Mouse (Mus musculus) MEL (cell line): ENCODE results near the gene Hist2h2ac.

Source experiments
- CTCF ChIP-seq, 3 experiments: IDR thresholded peaks in 2 of 3; conservative IDR thresholded peaks in 1 of 3; 2 replicates each; pipeline ENCODE4 v1.5.1; 2011 to 2012; ENCODE audit warnings: low read length in 3 of 3, low read depth in 2 of 3, mild to moderate bottlenecking in 2 of 3, improper control_type of control experiment in 1 of 3, inconsistent platforms in 1 of 3, mixed read lengths in 1 of 3, moderate library complexity in 1 of 3; ENCODE audit not compliant: control insufficient read depth in 1 of 3, insufficient read depth in 1 of 3, poor library complexity in 1 of 3, severe bottlenecking in 1 of 3
- GABPA ChIP-seq: IDR thresholded peaks from 2 replicates; pipeline ENCODE4 v1.6.1; 2012; ENCODE audit warnings: low read depth, mild to moderate bottlenecking, inconsistent platforms, low read length, improper control_type of control experiment, moderate library complexity
- GATA1 ChIP-seq: IDR thresholded peaks from 2 replicates; pipeline ENCODE4 v1.6.1; 2011; ENCODE audit warnings: low read depth, low read length, improper control_type of control experiment
- POLR2A ChIP-seq, 2 experiments: IDR thresholded peaks; 2 replicates each; pipeline ENCODE4 v1.6.1; 2011 to 2012; ENCODE audit warnings: low read length in 2 of 2, mild to moderate bottlenecking in 2 of 2, control low read depth in 1 of 2, improper control_type of control experiment in 1 of 2, low read depth in 1 of 2, moderate library complexity in 1 of 2; ENCODE audit not compliant: control insufficient read depth in 1 of 2, insufficient read depth in 1 of 2, poor library complexity in 1 of 2
- RCOR1 ChIP-seq: IDR thresholded peaks from 2 replicates; pipeline ENCODE4 v1.6.1; 2012; ENCODE audit warnings: low read depth, mild to moderate bottlenecking, inconsistent platforms, low read length, improper control_type of control experiment
- USF2 ChIP-seq, 2 experiments: IDR thresholded peaks; 2 replicates each; pipeline ENCODE4 v1.6.1; 2011 to 2012; ENCODE audit warnings: improper control_type of control experiment in 2 of 2, low read length in 2 of 2, borderline replicate concordance in 1 of 2, inconsistent platforms in 1 of 2, low read depth in 1 of 2, mild to moderate bottlenecking in 1 of 2; ENCODE audit not compliant: insufficient read depth in 1 of 2
- ZC3H11A ChIP-seq: IDR thresholded peaks from 2 replicates; pipeline ENCODE4 v1.6.1; 2012; ENCODE audit warnings: low read depth, mild to moderate bottlenecking, inconsistent platforms, low read length, improper control_type of control experiment

GRCm38 (mm10) chr3:96243921-96244572 is 23.4 kb upstream of the Hist2h2ac start:
- TF ChIP-seq CTCF (IDR thresholded peaks at IDR 0.05 in 2 of 3, conservative IDR thresholded peaks at IDR 0.05 in 1 of 3; ENCODE audit: control insufficient read depth in 1 of 3, insufficient read depth in 1 of 3, low read depth in 2 of 3, low read length in 3 of 3, poor library complexity in 1 of 3, severe bottlenecking in 1 of 3) (no peak), GATA1 (no peak), USF2 (IDR thresholded peaks at IDR 0.05; ENCODE audit: borderline replicate concordance in 1 of 2, insufficient read depth in 1 of 2, low read depth in 1 of 2, low read length in 2 of 2) (no peak), POLR2A (IDR thresholded peaks at IDR 0.05; ENCODE audit: control insufficient read depth in 1 of 2, insufficient read depth in 1 of 2, low read depth in 1 of 2, low read length in 2 of 2, poor library complexity in 1 of 2) (peak in 1 of 2 experiments; percentile 36; a peak in 1 of 4 replicates), RCOR1 (no peak), ZC3H11A (no peak), GABPA (no peak)
